Mouse (Mus musculus) embryonic facial prominence, embryonic 14.5 days (tissue): Measurements from ENCODE around the gene Slc22a1. TPM values are rescaled to one million over a fixed set of nuclear protein-coding genes. Genes with fewer than 3 reads are reported as not detected.
A peak's percentile ranks its signal among the peaks of the same experiment; 100 is the strongest.

Source experiments
- ATAC-seq: fragments of 200-750 bp; cut with Nextera tagmentation; 2 replicates; pipeline ENCODE4 v1.8.0; 2017; ENCODE audit warnings: low read depth, moderate number of reproducible peaks, moderate TSS enrichment
- DNase-seq: peaks from one replicate; pipeline ENCODE4 v3.0.0-alpha.2; 2015; ENCODE audit warnings: low spot score
- H3K27ac ChIP-seq: fragments of 300-500 bp; sonication (generic); replicated peaks from 2 replicates; pipeline ENCODE4 v1.5.1; 2014; ENCODE audit warnings: low read depth, mild to moderate bottlenecking, low read length, moderate library complexity
- H3K27me3 ChIP-seq: fragments of 300-500 bp; sonication (generic); replicated peaks from 2 replicates; pipeline ENCODE4 v1.6.1; 2014; ENCODE audit warnings: low read length; ENCODE audit not compliant: control insufficient read depth, insufficient read depth
- H3K36me3 ChIP-seq: fragments of 300-500 bp; sonication (generic); 2 replicates; pipeline ENCODE4 v1.6.1; 2014; ENCODE audit warnings: low read length, mixed read lengths; ENCODE audit not compliant: control insufficient read depth, insufficient read depth
- H3K4me1 ChIP-seq: fragments of 300-500 bp; sonication (generic); 2 replicates; pipeline ENCODE4 v1.6.1; 2014; ENCODE audit warnings: antibody characterized with exemption, low read length; ENCODE audit not compliant: control insufficient read depth, insufficient read depth
- H3K4me2 ChIP-seq: fragments of 300-500 bp; sonication (generic); 2 replicates; pipeline ENCODE4 v1.6.1; 2014; ENCODE audit warnings: low read depth, mild to moderate bottlenecking, low read length, moderate library complexity, mixed read lengths
- H3K4me3 ChIP-seq: fragments of 300-500 bp; sonication (generic); 2 replicates; pipeline ENCODE4 v1.5.1; 2014; ENCODE audit warnings: low read depth, mild to moderate bottlenecking, low read length
- H3K9ac ChIP-seq: fragments of 300-500 bp; sonication (generic); 2 replicates; pipeline ENCODE4 v1.6.1; 2014; ENCODE audit warnings: low read depth, mild to moderate bottlenecking, low read length, moderate library complexity, mixed read lengths
- H3K9me3 ChIP-seq: fragments of 300-500 bp; sonication (generic); 2 replicates; pipeline ENCODE4 v1.6.1; 2016; ENCODE audit warnings: low read length; ENCODE audit not compliant: control insufficient read depth
- WGBS: fragments of 180-500 bp; shearing (Covaris S2); extraction: QIAGEN DNeasy Blood & Tissue Kit; methylation state at CpG from one replicate; pipeline ENCODE4 v1.1.7; 2014; 5-methylcytosine and 5-hydroxymethylcytosine counted together
- polyA plus RNA-seq: library from polyadenylated mRNA; unstranded; fragments of >200 nt; fragmentation: Nextera tagmentation; extraction: Ambion mirVana; gene quantifications from 2 replicates; pipeline ENCODE4 v1.2.1, GENCODE M21; 2014

Slc22a1 gene
- polyA plus RNA-seq, 1 experiment from 2014 or later, result 0.31 TPM

DNA sequence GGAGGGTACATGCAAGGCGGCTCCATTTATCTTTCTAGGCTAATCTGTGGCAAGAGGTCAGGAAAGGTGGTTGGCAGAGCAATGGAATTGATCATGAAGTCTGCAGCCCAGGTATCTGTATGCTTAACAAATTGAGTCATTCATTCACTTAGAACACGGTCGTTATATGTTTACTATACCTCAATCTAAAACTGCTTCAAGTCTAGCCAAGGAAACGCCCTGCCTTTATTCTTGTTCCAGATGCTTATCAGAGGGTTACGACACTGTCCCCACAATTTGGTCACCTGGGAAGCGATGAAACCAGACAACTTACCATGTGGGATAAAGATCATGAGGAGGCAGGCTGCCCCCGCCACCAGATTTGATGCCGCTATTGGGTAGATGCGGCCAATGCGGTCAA is 16.4 kb downstream of the Slc22a1 start:
- Histone ChIP-seq H3K27me3 (no peaks in the 10 kb centered on the region), H3K9ac (no peak overlapping the region), H3K27ac (no peak overlapping the region), H3K36me3 (no peaks in the 10 kb centered on the region), H3K9me3 (no peaks in the 10 kb centered on the region), H3K4me3 (no peak overlapping the region), H3K4me1 (no peaks in the 10 kb centered on the region), H3K4me2 (no peak overlapping the region)
- 88% methylated on average over 10 of the region's 10 CpGs for WGBS
- ATAC-seq (no peak), DNase-seq (no peak)

DNA sequence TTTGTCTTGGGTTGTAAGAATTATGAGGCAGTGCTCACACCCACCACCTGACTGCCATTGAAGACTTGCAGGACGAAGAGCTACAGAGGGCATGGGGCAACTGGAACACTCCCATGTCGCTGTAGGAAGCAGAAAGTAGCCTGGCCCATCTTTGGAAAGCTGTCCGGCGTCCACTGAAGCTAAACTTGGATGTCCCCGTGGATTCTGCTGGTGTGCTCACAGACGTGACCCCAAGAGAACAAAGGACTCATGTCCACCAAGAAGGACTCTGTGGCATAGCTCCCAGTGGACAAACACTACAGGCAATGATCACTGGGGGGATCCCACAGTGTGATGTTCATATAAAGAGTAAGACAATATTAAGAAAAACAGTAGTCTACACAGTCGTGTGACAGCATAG is 16.8 kb downstream of the Slc22a1 start:
- H3K4me3 ChIP-seq, result no peak overlapping the region
- no peak overlapping the region for H3K9ac ChIP-seq
- ATAC-seq, result no peak
- H3K4me2 ChIP-seq, result no peak overlapping the region
- no peak overlapping the region for H3K27ac ChIP-seq
- no peak for DNase-seq
- no peaks in the 10 kb centered on the region for H3K9me3 ChIP-seq
- H3K36me3 ChIP-seq, result no peaks in the 10 kb centered on the region
- no peaks in the 10 kb centered on the region for H3K4me1 ChIP-seq
- WGBS, result 82% methylated on average over 7 of the region's 7 CpGs
- H3K27me3 ChIP-seq, result no peaks in the 10 kb centered on the region

DNA sequence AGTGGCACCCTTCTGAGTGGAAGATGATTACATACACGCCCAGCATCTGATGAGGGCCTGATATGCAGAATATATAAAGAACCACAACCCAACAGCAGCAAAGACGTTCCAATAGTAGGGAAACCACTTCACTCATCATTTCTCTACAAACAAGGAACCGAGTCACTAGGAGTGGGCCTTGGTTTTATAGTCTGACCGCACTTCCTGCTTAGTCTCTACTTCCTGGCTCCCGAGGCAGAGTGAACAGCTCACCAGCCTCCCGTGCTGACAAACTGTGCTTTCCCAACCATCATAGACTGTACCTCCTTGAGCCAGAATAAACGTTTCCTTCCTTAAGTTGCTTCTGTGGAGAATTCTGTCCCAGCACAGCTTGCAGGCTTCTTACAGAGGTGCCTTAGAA is 19.8 kb downstream of the Slc22a1 start:
- WGBS, result 70% methylated on average over 7 of the region's 7 CpGs
- ATAC-seq, result no peak
- 0 out of 2 replicates have a peak overlapping the region, but pooled peaks have one; percentile 44 for H3K27ac ChIP-seq

DNA sequence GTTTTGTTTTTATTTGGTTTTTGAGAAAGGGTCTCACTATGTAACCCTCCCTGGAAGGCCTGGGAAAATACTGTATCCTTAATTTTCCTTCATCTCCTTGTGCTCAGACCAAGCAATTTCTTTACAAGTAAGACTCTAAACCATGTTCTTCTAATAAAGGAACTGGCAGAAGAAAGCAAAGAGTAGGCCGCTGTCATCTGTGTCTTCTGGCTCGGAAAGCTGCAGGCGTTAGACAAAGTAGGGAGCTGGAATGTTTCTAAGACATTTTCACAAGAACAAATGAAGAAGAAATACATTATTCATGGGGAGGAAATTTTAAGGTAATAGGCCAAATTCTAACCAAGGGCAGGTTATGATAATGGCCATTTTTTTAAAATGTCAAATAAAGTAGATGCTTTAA is 21.6 kb downstream of the Slc22a1 start:
- no peak for DNase-seq
- Histone ChIP-seq H3K9ac (no peak overlapping the region), H3K9me3 (no peaks in the 10 kb centered on the region), H3K4me2 (no peak overlapping the region), H3K27ac (no peak overlapping the region), H3K27me3 (no peaks in the 10 kb centered on the region), H3K4me1 (no peaks in the 10 kb centered on the region), H3K4me3 (no peak overlapping the region), H3K36me3 (no peaks in the 10 kb centered on the region)
- 79% methylated on average over 3 of the region's 3 CpGs for WGBS
- ATAC-seq, result no peak

More for the DNA sequence above, 19.8 kb downstream of the Slc22a1 start:
- Histone ChIP-seq H3K27me3 (no peaks in the 10 kb centered on the region), H3K9ac (no peak overlapping the region), H3K4me1 (no peaks in the 10 kb centered on the region), H3K9me3 (no peaks in the 10 kb centered on the region), H3K4me2 (no peak overlapping the region), H3K36me3 (no peaks in the 10 kb centered on the region), H3K4me3 (no peak overlapping the region)
- DNase-seq, result peak; percentile 15

DNA sequence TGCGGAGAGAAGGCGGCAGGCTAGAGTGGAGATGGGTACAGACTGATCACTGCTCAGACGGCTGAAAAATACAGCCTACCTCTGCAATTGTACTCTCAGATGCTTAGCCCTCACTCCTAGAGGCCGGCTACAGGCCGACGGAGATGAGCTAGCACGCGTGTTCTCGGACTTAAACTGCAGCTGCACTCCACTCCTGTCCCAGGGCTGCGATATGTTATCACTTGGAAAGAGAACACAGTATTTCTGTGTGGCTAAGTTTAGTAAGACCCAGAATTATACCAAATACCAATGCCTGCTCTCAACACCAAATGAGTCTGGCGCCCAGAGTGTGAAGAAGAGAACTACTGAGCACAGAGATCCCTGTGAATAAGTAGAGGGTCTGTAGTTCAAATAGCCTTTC is 23.0 kb downstream of the Slc22a1 start:
- WGBS, result 93% methylated on average over 11 of the region's 11 CpGs
- Histone ChIP-seq H3K27me3 (no peaks in the 10 kb centered on the region), H3K9me3 (no peaks in the 10 kb centered on the region), H3K27ac (no peak overlapping the region), H3K4me3 (no peak overlapping the region), H3K4me2 (no peak overlapping the region), H3K36me3 (no peaks in the 10 kb centered on the region), H3K9ac (no peak overlapping the region), H3K4me1 (no peaks in the 10 kb centered on the region)
- no peak for DNase-seq
- no peak for ATAC-seq

DNA sequence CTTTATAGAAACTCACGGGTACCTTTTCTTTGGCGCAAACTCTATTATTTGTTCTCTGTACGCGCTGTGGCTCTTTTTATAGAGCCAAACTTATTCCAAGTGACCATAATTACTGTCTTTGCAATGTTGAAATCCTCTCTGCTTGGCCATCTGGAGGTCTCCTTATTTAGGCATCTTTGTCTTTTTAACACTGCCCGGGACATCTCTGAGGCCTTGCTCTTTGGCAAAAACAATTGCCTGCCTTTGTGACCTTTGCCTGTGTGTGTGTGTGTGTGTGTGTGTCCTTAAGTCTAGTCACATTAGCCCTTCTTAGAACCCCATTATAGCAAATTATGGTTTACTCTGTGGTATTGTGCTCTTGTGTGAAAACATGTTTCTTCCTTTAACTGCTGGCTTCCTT is 30.2 kb downstream of the Slc22a1 start:
- DNase-seq, result no peak
- H3K9me3 ChIP-seq, result no peaks in the 10 kb centered on the region
- no peak overlapping the region for H3K9ac ChIP-seq
- no peaks in the 10 kb centered on the region for H3K36me3 ChIP-seq
- no peak overlapping the region for H3K4me2 ChIP-seq
- no peak for ATAC-seq
- 88% methylated on average over 5 of the region's 5 CpGs for WGBS
- no peak overlapping the region for H3K4me3 ChIP-seq
- H3K27ac ChIP-seq, result no peak overlapping the region
- no peaks in the 10 kb centered on the region for H3K4me1 ChIP-seq
- H3K27me3 ChIP-seq, result no peaks in the 10 kb centered on the region

DNA sequence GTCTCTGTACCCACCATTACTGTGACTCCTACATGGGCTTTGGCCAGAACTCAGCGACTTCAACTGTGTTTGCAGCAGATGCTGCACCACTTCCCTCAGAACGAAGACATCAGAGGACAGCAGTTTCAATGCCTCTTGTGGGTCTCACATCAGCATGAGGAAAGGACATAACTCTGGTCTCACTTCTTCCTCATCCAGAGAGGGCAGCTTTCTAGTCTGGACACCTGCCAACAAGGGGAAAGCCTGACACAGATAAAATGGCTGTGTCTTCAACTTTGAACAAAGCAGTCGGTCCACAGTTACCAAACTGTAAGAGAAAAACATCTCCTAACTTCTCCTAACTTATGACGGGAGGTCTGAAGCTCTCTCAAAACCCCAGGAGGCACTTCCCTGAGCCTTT is 34.5 kb downstream of the Slc22a1 start:
- H3K9ac ChIP-seq, result no peak overlapping the region
- H3K9me3 ChIP-seq, result no peaks in the 10 kb centered on the region
- WGBS, result 76% methylated on average over 4 of the region's 4 CpGs
- no peaks in the 10 kb centered on the region for H3K36me3 ChIP-seq
- H3K27me3 ChIP-seq, result no peaks in the 10 kb centered on the region
- no peak overlapping the region for H3K27ac ChIP-seq
- no peak overlapping the region for H3K4me3 ChIP-seq
- DNase-seq (no peak), ATAC-seq (no peak)
- no peaks in the 10 kb centered on the region for H3K4me1 ChIP-seq
- H3K4me2 ChIP-seq, result no peak overlapping the region

DNA sequence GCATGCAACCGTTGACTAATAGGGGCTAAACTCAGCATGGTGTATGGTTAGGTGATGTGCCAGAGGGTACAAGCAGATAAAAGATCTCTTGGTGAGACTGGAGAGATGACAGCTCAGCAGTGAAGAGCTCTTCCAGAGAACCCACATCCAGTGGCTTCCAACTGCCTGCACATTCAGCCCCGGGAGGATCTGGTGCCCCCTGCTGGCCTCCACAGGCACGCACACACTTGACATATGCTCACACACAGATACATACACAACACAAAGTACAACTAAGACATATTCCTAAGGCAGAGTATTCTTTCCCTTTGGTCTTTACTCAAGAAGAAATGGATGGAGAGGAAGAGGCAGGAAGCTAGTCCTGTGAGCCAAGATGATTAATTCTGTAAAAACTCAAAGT is 36.0 kb downstream of the Slc22a1 start:
- Histone ChIP-seq H3K27ac (no peak overlapping the region), H3K4me2 (no peak overlapping the region), H3K36me3 (no peaks in the 10 kb centered on the region), H3K4me3 (no peak overlapping the region), H3K9me3 (no peaks in the 10 kb centered on the region), H3K9ac (no peak overlapping the region), H3K4me1 (no peaks in the 10 kb centered on the region), H3K27me3 (no peaks in the 10 kb centered on the region)
- WGBS, result 87% methylated on average over 3 of the region's 3 CpGs
- ATAC-seq (no peak), DNase-seq (no peak)

DNA sequence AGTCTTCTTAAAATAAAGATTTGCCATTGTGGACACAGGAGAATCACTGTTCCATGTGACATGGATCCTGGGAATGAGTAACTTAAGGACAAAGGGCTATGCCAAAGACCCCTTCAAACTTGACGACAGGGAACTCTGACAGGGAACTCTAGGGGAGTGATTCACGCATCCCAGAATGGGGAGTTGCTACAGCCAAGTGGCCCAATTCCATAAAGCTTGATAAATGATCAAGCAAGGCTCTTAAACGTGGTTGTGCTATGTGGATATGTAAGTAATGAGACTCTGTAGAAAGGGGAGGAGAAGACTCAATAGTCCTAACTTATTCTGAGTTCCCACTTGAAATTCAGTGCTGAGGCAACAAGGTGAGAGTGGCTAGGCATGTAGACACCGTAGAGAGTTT is 40.8 kb downstream of the Slc22a1 start:
- H3K4me3 ChIP-seq, result no peak overlapping the region
- 0 out of 2 replicates have a peak, but pooled peaks cover 11% of the 10 kb centered on the region for H3K4me1 ChIP-seq
- no peak for ATAC-seq
- H3K27me3 ChIP-seq, result no peaks in the 10 kb centered on the region
- WGBS, result 59% methylated on average over 4 of the region's 4 CpGs
- no peak overlapping the region for H3K9ac ChIP-seq
- DNase-seq, result no peak
- H3K27ac ChIP-seq, result no peak overlapping the region
- no peaks in the 10 kb centered on the region for H3K36me3 ChIP-seq
- no peaks in the 10 kb centered on the region for H3K9me3 ChIP-seq
- H3K4me2 ChIP-seq, result no peak overlapping the region
